Mouse (Mus musculus) G1E-ER4 (cell line): ENCODE data around the gene Rhox7b. TPM values are rescaled to one million over a fixed set of nuclear protein-coding genes. Genes with fewer than 3 reads are reported as not detected.
"Not testable (repeated sequence)": the region's sequence is repeated elsewhere in the genome, so short reads cannot be mapped to it uniquely, and the experiment has no call there.

Source experiments
- GATA1 ChIP-seq: IDR thresholded peaks from one replicate; pipeline ENCODE4 v1.8.0; 2012; ENCODE audit warnings: low read length, inconsistent platforms
- polyA plus RNA-seq: library from polyadenylated mRNA; stranded (reverse); fragments of >175 nt; gene quantifications from 2 replicates; pipeline ENCODE4 v1.2.3, GENCODE M21; 2012

The Rhox7b gene
- not detected in 2 replicates for polyA plus RNA-seq

DNA sequence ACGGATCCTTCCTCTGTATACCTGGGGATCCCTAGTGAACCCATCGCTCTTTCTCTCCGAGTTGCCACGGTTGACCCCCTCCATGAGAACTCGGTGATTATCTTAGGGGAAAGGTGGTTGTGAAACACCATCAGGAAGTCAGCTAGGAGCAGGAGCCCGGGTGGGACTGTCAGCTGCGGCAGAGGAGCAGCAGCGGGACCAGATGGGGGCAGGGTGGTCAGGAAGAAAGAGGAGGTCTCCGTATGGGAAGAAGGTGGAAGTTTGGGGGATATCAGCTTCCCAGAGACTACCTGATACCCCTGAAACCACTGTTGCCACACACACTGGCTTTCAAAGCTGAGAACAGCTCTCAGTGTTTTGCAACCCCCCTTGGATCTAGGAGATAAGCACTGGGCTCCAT, at the start of gene Rhox7b:
TSS of gene Rhox7b (minus strand) at position 101 of the 400 bp plus-strand sequence.
- TF ChIP-seq GATA1, result not testable (repeated sequence)

DNA sequence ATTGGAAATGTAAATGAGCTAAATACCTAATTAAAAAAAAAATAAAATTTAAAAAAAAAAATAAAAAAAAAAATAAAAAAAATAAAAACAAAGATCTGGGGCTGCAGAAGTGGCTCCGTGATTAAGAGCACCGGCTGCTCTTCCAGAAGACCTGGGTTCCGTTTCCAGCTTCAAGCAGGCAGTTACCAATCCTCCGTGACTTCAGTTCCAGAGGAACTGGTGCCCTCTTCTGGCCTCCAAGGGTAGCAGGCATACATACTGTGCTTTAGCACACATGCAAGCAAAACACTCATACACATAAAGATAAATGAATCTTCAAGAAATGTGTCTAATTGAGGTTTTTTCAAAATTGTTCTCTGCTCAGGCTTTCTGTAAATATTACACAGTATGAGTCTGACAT, 19.3 kb upstream of the Rhox7b start:
- TF ChIP-seq GATA1, result no peak

DNA sequence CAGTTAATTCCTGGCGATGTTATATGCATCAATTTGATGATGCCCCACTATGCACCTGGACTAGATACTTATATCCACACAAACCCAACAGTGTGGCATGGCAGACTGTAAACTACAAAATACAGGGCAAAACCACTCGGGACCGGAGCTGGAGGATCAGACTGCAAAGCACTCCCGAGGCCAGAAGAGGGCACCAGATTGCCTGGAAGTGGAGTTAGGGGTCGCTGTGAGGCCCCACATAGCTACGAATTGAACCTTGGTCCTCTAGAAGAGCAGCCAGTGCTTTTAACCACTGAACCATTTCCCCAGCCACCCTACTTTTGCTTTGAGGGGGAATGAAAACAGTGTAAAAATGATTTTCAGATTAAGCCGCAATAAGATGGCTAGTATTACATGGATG, 11.5 kb upstream of the Rhox7b start:
- no peak for TF ChIP-seq GATA1

DNA sequence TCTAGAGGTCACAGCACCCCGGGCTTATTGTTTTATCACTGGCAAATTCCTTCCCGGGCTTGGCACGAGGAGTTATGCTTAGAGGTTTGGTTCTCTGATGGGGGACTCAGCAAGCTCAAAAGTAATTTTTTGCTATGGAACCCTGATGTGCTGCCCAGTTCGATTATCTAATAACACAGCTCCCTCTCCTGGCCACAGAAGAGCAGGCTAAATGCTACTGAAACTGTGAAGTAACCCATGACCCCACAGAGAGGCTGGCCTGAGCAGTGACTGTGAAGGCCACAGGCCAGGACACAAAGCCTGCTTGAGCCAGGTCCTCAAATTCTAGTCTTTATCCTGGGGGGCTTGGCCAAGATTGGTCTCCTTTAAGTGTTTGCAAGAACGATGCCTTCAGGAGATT, 6.7 kb upstream of the Rhox7b start:
- no peak for TF ChIP-seq GATA1

DNA sequence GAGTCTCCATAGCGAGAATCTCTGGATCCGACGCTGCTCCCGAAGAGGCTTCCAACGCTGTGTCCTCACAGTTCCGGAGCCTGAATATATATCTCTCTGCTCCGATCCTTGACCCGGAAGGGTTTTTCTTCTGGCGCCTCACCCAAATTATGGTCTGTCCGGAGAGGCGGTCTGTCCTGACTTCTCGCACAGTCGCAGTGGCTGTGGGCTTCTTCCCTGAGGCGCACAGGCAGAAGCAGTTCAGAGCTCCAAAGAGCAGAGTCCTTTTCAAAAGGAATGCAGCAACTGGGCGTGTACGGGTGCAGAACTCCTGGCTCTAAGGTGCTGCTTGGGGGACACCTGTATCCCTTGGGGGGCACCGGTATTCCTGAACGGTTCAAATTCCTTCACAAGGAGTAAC, 4.6 kb upstream of the Rhox7b start, which contains the start of gene Rhox9:
TSS of gene Rhox9 (minus strand) at position 101 of the 400 bp plus-strand sequence.
- not testable (repeated sequence) for TF ChIP-seq GATA1

DNA sequence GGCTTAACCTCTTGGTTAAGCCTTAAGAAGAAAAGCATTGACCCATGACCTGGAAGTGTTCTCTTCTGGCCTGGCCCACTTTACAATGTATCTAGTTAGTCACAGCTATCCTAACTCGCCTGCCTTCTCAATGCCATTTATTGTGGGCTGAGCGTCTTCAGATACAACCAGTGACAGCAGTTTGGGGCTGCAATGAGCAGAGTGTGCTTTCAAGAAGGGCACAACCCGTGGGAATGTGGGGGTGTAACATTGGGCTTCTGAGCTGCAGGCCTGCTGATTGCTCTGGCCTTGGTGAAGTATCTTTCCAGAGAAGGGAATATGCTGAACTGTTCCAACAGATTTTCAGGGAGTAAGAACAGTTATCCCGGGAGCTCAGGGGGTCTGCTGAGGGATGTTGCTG, 18.2 kb downstream of the Rhox7b start, which contains the start of gene Rhox8:
TSS of gene Rhox8 (minus strand) at position 101 of the 400 bp plus-strand sequence.
- no peak for TF ChIP-seq GATA1

DNA sequence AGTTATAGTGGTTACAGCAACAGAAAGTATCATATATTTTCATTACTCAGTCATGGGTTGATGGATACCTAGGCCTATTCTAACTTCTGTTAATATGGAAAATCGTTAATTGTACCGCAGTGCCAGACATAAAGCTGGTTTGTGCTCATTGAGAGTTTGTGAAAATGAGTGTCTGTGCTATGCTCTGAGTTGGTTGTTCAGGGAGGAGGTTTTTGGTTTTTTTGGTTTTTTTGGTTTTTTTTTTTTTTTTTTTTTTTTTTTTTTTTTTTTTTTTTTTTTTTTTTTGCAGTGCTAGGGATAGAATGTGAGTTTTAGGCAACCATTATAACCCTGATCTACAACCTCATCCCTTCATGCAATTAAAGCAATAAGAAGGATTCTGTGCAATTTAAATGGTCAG, 25.4 kb downstream of the Rhox7b start:
- no peak for TF ChIP-seq GATA1

Other genes with a start within 250 kb of the Rhox7b start
- gene Rhox4g, start 245.9 kb downstream of the Rhox7b start, polyA plus RNA-seq, result not detected in 2 replicates
- not detected in 2 replicates for gene Rhox3h, start 228.5 kb downstream of the Rhox7b start, polyA plus RNA-seq
- 0.17 and 0.24 TPM in 2 replicates for gene Rhox2h, start 224.0 kb downstream of the Rhox7b start, polyA plus RNA-seq
- 1.1 and 1.5 TPM in 2 replicates for gene Rhox5, start 92.4 kb downstream of the Rhox7b start, polyA plus RNA-seq
- not detected in 2 replicates for gene Rhox6, start 70.3 kb downstream of the Rhox7b start, polyA plus RNA-seq
- not detected in 2 replicates for gene Rhox7a, start 65.5 kb downstream of the Rhox7b start, polyA plus RNA-seq
- not detected in 2 replicates for gene Rhox8, start 18.3 kb downstream of the Rhox7b start, polyA plus RNA-seq
- not detected in 2 replicates for gene Rhox9, start 4.5 kb upstream of the Rhox7b start, polyA plus RNA-seq
- not detected in 2 replicates for gene Btg1-ps1, start 121.6 kb upstream of the Rhox7b start, polyA plus RNA-seq
- not detected in 2 replicates for gene Btg1-ps2, start 145.9 kb upstream of the Rhox7b start, polyA plus RNA-seq
- gene Rhox10, start 169.2 kb upstream of the Rhox7b start, polyA plus RNA-seq, result not detected in 2 replicates
- gene Rhox11, start 187.9 kb upstream of the Rhox7b start, polyA plus RNA-seq, result not detected in 2 replicates
- not detected in 2 replicates for gene Rhox12, start 213.7 kb upstream of the Rhox7b start, polyA plus RNA-seq
- not detected in 2 replicates for gene Rhox13, start 224.0 kb upstream of the Rhox7b start, polyA plus RNA-seq